Mouse (Mus musculus): ENCODE measurements around the gene Hsp90ab1. TPM values are rescaled to one million over a fixed set of nuclear protein-coding genes. Genes with fewer than 3 reads are reported as not detected.
A peak's percentile ranks its signal among the peaks of the same experiment; 100 is the strongest.

Hsp90ab1 gene
- total RNA-seq, 4 experiments from 2014 or later, result 1,476 to 1,616 (median 1,547) TPM

- no peak for DNase-seq (ENCODE audit: low spot score in 2 of 2)
These were observed 7.9 kb upstream of the Hsp90ab1 start for GRCm38 (mm10) chr17:45580958-45581477.

- DNase-seq (ENCODE audit: low spot score in 2 of 2), result no peak
These were observed 6.5 kb upstream of the Hsp90ab1 start for GRCm38 (mm10) chr17:45579554-45579953.

GRCm38 (mm10) chr17:45578843-45579242 lies 5.8 kb upstream of the Hsp90ab1 start:
- no peak for DNase-seq (ENCODE audit: low spot score in 2 of 2)

GRCm38 (mm10) chr17:45578242-45578641 lies 5.2 kb upstream of the Hsp90ab1 start:
- DNase-seq (ENCODE audit: low spot score in 2 of 2), result no peak

- no peak for DNase-seq (ENCODE audit: low spot score in 2 of 2)
These were observed 2.2 kb upstream of the Hsp90ab1 start for GRCm38 (mm10) chr17:45575123-45575897.

- peak; percentile 79 to 90 for DNase-seq (ENCODE audit: low spot score in 2 of 2)
These were observed 1.2 kb upstream of the Hsp90ab1 start for GRCm38 (mm10) chr17:45574129-45574761.

GRCm38 (mm10) chr17:45573780-45574123 lies 681 bp upstream of the Hsp90ab1 start:
- DNase-seq (ENCODE audit: low spot score in 2 of 2), result peak; percentile 96 to 99

GRCm38 (mm10) chr17:45572103-45573086 lies 676 bp downstream of the Hsp90ab1 start:
- DNase-seq (ENCODE audit: low spot score in 2 of 2), result peak in 1 of 2 experiments; percentile 74

- DNase-seq (ENCODE audit: low spot score in 2 of 2), result no peak
These were observed 3.1 kb downstream of the Hsp90ab1 start for GRCm38 (mm10) chr17:45569999-45570398.

- no peak for DNase-seq (ENCODE audit: low spot score in 2 of 2)
These were observed 4.1 kb downstream of the Hsp90ab1 start for GRCm38 (mm10) chr17:45568990-45569389.

GRCm38 (mm10) chr17:45567162-45567601 lies 5.9 kb downstream of the Hsp90ab1 start:
- DNase-seq (ENCODE audit: low spot score in 2 of 2), result no peak

GRCm38 (mm10) chr17:45566360-45567161 lies 6.5 kb downstream of the Hsp90ab1 start:
- DNase-seq (ENCODE audit: low spot score in 2 of 2), result no peak

- DNase-seq (ENCODE audit: low spot score in 2 of 2), result no peak
These were observed 7.1 kb downstream of the Hsp90ab1 start for GRCm38 (mm10) chr17:45566031-45566359.

- no peak for DNase-seq (ENCODE audit: low spot score in 2 of 2)
These were observed 8.0 kb downstream of the Hsp90ab1 start for GRCm38 (mm10) chr17:45565103-45565502.

GRCm38 (mm10) chr17:45564531-45565084 lies 8.5 kb downstream of the Hsp90ab1 start:
- DNase-seq (ENCODE audit: low spot score in 2 of 2), result no peak

- DNase-seq (ENCODE audit: low spot score in 2 of 2), result peak; percentile 77 to 86
These were observed 9.2 kb downstream of the Hsp90ab1 start, which contains the start of gene Slc35b2 for GRCm38 (mm10) chr17:45563655-45564530. Gene Slc35b2 (plus strand): TSS chr17:45563874.

GRCm38 (mm10) chr17:45563216-45563615 lies 9.9 kb downstream of the Hsp90ab1 start:
- no peak for DNase-seq (ENCODE audit: low spot score in 2 of 2)

- DNase-seq (ENCODE audit: low spot score in 2 of 2), result no peak
These were observed 13.1 kb downstream of the Hsp90ab1 start for GRCm38 (mm10) chr17:45559732-45560525.
